Mouse (Mus musculus): ENCODE results near the gene Eml4. TPM values are rescaled to one million over a fixed set of nuclear protein-coding genes. Genes with fewer than 3 reads are reported as not detected.

Eml4 gene
- polyA plus RNA-seq, 1 experiment from 2014 or later, result 31.7 TPM

GRCm38 (mm10) chr17:83355481-83355880 lies 4.8 kb downstream of the Eml4 start:
- H3K4me1 ChIP-seq (replicated peaks; ENCODE audit: control insufficient read depth, insufficient read depth, low read length), result peaks cover 9% of the 10 kb centered on the region
- H3K27me3 ChIP-seq (replicated peaks; ENCODE audit: control insufficient read depth, insufficient read depth, low read length), result no peaks in the 10 kb centered on the region
- no peak overlapping the region for H3K4me3 ChIP-seq (replicated peaks; ENCODE audit: low read length)
- no peaks in the 10 kb centered on the region for H3K9me3 ChIP-seq (ENCODE audit: control insufficient read depth, low read length)
- ATAC-seq, result no peak
- WGBS, result 88% methylated on average over 2 of the region's 2 CpGs
- no peak overlapping the region for H3K4me2 ChIP-seq (ENCODE audit: low read length)
- H3K27ac ChIP-seq (ENCODE audit: low read length), result no peak overlapping the region
- H3K36me3 ChIP-seq (ENCODE audit: control insufficient read depth, insufficient read depth), result no peaks in the 10 kb centered on the region
- H3K9ac ChIP-seq (replicated peaks; ENCODE audit: low read depth, low read length), result no peak overlapping the region

GRCm38 (mm10) chr17:83359934-83360333 lies 9.2 kb downstream of the Eml4 start:
- no peak for ATAC-seq
- Histone ChIP-seq H3K9me3 (ENCODE audit: control insufficient read depth, low read length) (no peaks in the 10 kb centered on the region), H3K4me2 (ENCODE audit: low read length) (no peak overlapping the region), H3K27me3 (replicated peaks; ENCODE audit: control insufficient read depth, insufficient read depth, low read length) (no peaks in the 10 kb centered on the region), H3K9ac (replicated peaks; ENCODE audit: low read depth, low read length) (no peak overlapping the region), H3K4me3 (replicated peaks; ENCODE audit: low read length) (no peak overlapping the region), H3K27ac (ENCODE audit: low read length) (no peak overlapping the region), H3K4me1 (replicated peaks; ENCODE audit: control insufficient read depth, insufficient read depth, low read length) (0 out of 2 replicates have a peak, but pooled peaks cover 2% of the 10 kb centered on the region), H3K36me3 (ENCODE audit: control insufficient read depth, insufficient read depth) (no peaks in the 10 kb centered on the region)
- WGBS, result 76% methylated on average over 4 of the region's 4 CpGs

DNA sequence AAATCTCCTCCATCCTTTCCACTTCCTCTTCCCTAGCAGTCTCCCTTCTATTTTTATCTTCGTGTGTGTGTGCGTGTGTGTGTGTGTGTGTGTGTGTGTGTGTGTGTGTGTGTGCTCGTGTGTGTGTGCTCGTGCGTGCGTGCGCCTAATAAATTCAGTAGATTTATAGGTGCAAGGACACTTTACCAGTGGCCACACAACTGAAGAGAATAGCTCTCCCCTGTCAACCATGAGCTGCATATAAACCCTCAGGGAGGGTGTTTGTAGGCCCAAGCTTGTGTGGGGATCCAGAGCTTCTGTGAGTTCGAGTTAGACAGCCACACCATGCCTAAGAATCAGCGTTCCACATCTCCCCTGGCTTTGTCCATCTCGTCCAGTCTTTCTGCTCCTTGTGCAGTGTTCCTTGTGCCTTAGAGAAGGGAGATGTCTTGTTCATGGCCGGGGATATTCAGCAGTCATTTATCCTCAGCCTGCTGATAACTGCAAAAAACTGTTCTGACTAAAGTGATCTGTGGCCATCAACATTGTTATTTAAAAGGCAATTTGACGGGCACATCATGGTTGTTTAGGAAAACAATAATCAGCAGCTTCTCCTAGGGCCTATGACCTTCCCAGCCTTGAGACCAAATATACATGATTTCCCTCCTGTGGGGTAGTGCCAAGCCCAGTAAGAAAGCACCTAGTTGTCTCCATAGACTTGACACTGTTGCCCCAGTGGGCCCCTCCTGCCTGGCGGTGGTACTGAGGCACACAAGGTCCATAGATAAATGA lies 10.2 kb downstream of the Eml4 start:
- no peaks in the 10 kb centered on the region for H3K9me3 ChIP-seq (ENCODE audit: control insufficient read depth, low read length)
- no peak for ATAC-seq
- 81% methylated on average over 13 of the region's 13 CpGs for WGBS
- no peaks in the 10 kb centered on the region for H3K36me3 ChIP-seq (ENCODE audit: control insufficient read depth, insufficient read depth)
- H3K4me2 ChIP-seq (ENCODE audit: low read length), result no peak overlapping the region
- 0 out of 2 replicates have a peak, but pooled peaks cover 2% of the 10 kb centered on the region for H3K4me1 ChIP-seq (replicated peaks; ENCODE audit: control insufficient read depth, insufficient read depth, low read length)
- no peaks in the 10 kb centered on the region for H3K27me3 ChIP-seq (replicated peaks; ENCODE audit: control insufficient read depth, insufficient read depth, low read length)
- no peak overlapping the region for H3K9ac ChIP-seq (replicated peaks; ENCODE audit: low read depth, low read length)
- no peak overlapping the region for H3K4me3 ChIP-seq (replicated peaks; ENCODE audit: low read length)
- H3K27ac ChIP-seq (ENCODE audit: low read length), result no peak overlapping the region

DNA sequence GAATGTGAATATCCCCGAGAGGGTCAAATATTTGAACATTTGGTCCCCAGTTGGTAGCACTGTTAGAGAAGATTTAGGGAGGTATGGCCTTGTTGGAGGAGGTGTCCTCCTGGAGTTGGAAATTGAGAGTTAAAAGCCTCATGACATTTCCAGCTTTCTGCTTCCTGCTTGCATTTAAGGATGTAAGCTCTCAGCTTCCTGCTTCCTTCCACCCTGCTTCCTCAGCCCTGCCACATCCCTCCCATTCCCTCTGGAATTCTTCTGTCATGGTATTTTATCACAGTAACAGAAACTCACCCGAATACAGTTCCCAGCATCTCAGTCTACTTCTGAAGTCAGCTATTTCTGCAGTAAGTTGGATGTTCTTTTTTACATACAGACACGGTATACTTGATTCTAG lies 12.3 kb downstream of the Eml4 start:
- 0 out of 2 replicates have a peak, but pooled peaks cover 2% of the 10 kb centered on the region for H3K4me1 ChIP-seq (replicated peaks; ENCODE audit: control insufficient read depth, insufficient read depth, low read length)
- no peaks in the 10 kb centered on the region for H3K36me3 ChIP-seq (ENCODE audit: control insufficient read depth, insufficient read depth)
- no peaks in the 10 kb centered on the region for H3K27me3 ChIP-seq (replicated peaks; ENCODE audit: control insufficient read depth, insufficient read depth, low read length)
- no peak overlapping the region for H3K27ac ChIP-seq (ENCODE audit: low read length)
- H3K9me3 ChIP-seq (ENCODE audit: control insufficient read depth, low read length), result no peaks in the 10 kb centered on the region
- no peak overlapping the region for H3K4me3 ChIP-seq (replicated peaks; ENCODE audit: low read length)
- no peak overlapping the region for H3K9ac ChIP-seq (replicated peaks; ENCODE audit: low read depth, low read length)
- WGBS, result 83% methylated on average over 3 of the region's 3 CpGs
- no peak for ATAC-seq
- H3K4me2 ChIP-seq (ENCODE audit: low read length), result no peak overlapping the region

GRCm38 (mm10) chr17:83364296-83364695 lies 13.6 kb downstream of the Eml4 start:
- Histone ChIP-seq H3K27me3 (replicated peaks; ENCODE audit: control insufficient read depth, insufficient read depth, low read length) (no peaks in the 10 kb centered on the region), H3K9ac (replicated peaks; ENCODE audit: low read depth, low read length) (no peak overlapping the region), H3K36me3 (ENCODE audit: control insufficient read depth, insufficient read depth) (no peaks in the 10 kb centered on the region), H3K4me3 (replicated peaks; ENCODE audit: low read length) (no peak overlapping the region), H3K4me1 (replicated peaks; ENCODE audit: control insufficient read depth, insufficient read depth, low read length) (no peaks in the 10 kb centered on the region), H3K9me3 (ENCODE audit: control insufficient read depth, low read length) (no peaks in the 10 kb centered on the region), H3K27ac (ENCODE audit: low read length) (no peak overlapping the region), H3K4me2 (ENCODE audit: low read length) (no peak overlapping the region)
- WGBS, result 86% methylated on average over 5 of the region's 5 CpGs
- no peak for ATAC-seq

DNA sequence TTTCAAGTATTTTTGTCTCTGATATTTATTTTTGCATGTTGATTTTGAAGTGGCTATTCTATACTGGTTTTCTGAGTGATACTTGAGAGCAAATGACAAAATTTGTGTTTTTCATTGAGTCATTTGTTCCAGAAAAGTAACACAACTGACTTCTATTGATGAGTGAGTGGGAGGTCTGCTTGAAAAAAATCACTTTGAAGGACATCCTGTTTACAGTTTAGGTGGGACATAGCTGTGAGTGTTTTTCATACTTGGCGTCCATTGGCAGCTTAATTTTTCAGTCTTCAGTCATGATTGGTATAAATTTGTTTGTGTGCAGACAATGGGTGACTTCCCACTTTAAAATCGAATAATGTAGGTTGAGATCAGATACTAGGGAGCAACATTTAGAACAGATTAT lies 14.4 kb downstream of the Eml4 start:
- no peaks in the 10 kb centered on the region for H3K27me3 ChIP-seq (replicated peaks; ENCODE audit: control insufficient read depth, insufficient read depth, low read length)
- H3K9ac ChIP-seq (replicated peaks; ENCODE audit: low read depth, low read length), result no peak overlapping the region
- 76% methylated on average over 2 of the region's 2 CpGs for WGBS
- no peak overlapping the region for H3K4me2 ChIP-seq (ENCODE audit: low read length)
- H3K9me3 ChIP-seq (ENCODE audit: control insufficient read depth, low read length), result no peaks in the 10 kb centered on the region
- no peak overlapping the region for H3K27ac ChIP-seq (ENCODE audit: low read length)
- no peak for ATAC-seq
- H3K36me3 ChIP-seq (ENCODE audit: control insufficient read depth, insufficient read depth), result no peaks in the 10 kb centered on the region
- no peaks in the 10 kb centered on the region for H3K4me1 ChIP-seq (replicated peaks; ENCODE audit: control insufficient read depth, insufficient read depth, low read length)
- no peak overlapping the region for H3K4me3 ChIP-seq (replicated peaks; ENCODE audit: low read length)

GRCm38 (mm10) chr17:83365614-83366355 lies 15.1 kb downstream of the Eml4 start:
- ATAC-seq, result no peak
- Histone ChIP-seq H3K4me3 (replicated peaks; ENCODE audit: low read length) (no peak overlapping the region), H3K4me1 (replicated peaks; ENCODE audit: control insufficient read depth, insufficient read depth, low read length) (no peaks in the 10 kb centered on the region; the same call in 1 of the 2 replicates), H3K36me3 (ENCODE audit: control insufficient read depth, insufficient read depth) (no peaks in the 10 kb centered on the region), H3K27ac (ENCODE audit: low read length) (no peak overlapping the region), H3K4me2 (ENCODE audit: low read length) (no peak overlapping the region), H3K27me3 (replicated peaks; ENCODE audit: control insufficient read depth, insufficient read depth, low read length) (no peaks in the 10 kb centered on the region), H3K9me3 (ENCODE audit: control insufficient read depth, low read length) (no peaks in the 10 kb centered on the region), H3K9ac (replicated peaks; ENCODE audit: low read depth, low read length) (no peak overlapping the region)
- 74% methylated on average over 11 of the region's 11 CpGs for WGBS

DNA sequence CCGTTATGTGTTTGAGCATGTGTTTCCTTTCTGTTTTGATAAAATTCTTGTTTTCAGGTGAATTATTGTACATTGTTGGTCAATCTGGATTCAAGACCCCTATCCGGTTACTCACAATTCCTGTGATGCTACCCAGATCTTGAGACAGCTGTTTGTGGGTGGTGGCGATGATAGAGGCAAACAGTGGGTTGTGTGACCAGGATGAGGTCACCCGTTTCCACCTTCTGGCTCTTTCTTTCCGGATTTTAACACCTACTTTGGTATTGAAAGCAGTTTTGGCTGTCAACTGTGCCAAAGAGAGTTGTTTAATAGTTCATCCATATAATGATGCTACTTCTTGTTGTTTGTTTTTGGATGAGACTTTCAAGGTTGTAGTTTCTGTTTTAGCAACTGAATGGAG lies 16.7 kb downstream of the Eml4 start:
- H3K27me3 ChIP-seq (replicated peaks; ENCODE audit: control insufficient read depth, insufficient read depth, low read length), result no peaks in the 10 kb centered on the region
- H3K4me1 ChIP-seq (replicated peaks; ENCODE audit: control insufficient read depth, insufficient read depth, low read length), result no peaks in the 10 kb centered on the region; the same call in 1 of the 2 replicates
- H3K9ac ChIP-seq (replicated peaks; ENCODE audit: low read depth, low read length), result no peak overlapping the region
- H3K4me3 ChIP-seq (replicated peaks; ENCODE audit: low read length), result no peak overlapping the region
- WGBS, result 82% methylated on average over 5 of the region's 5 CpGs
- H3K9me3 ChIP-seq (ENCODE audit: control insufficient read depth, low read length), result no peaks in the 10 kb centered on the region
- H3K36me3 ChIP-seq (ENCODE audit: control insufficient read depth, insufficient read depth), result no peaks in the 10 kb centered on the region
- no peak for ATAC-seq
- no peak overlapping the region for H3K4me2 ChIP-seq (ENCODE audit: low read length)
- no peak overlapping the region for H3K27ac ChIP-seq (ENCODE audit: low read length)

DNA sequence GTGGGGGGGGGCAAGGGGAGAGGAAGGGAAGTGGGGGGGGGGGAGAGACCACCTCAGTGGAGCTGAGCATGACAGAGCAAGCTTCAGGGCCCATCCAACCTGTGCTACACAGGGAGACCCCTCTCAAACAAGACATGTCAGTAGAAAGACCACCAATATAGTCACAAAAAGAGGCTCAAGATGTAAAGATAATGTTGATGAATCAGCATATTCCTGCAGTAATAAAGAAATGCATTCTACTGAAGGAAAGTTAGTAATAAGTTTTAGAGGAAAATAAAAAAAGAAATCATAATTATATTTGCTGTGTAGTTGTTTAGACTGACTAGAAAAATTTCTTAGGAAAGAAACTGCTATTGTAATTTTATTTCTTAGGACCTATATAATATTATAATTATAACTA lies 23.4 kb downstream of the Eml4 start:
- Histone ChIP-seq H3K4me1 (replicated peaks; ENCODE audit: control insufficient read depth, insufficient read depth, low read length) (peaks cover 9% of the 10 kb centered on the region), H3K27me3 (replicated peaks; ENCODE audit: control insufficient read depth, insufficient read depth, low read length) (no peaks in the 10 kb centered on the region), H3K9ac (replicated peaks; ENCODE audit: low read depth, low read length) (no peak overlapping the region), H3K27ac (ENCODE audit: low read length) (no peak overlapping the region), H3K4me3 (replicated peaks; ENCODE audit: low read length) (no peak overlapping the region), H3K36me3 (ENCODE audit: control insufficient read depth, insufficient read depth) (no peaks in the 10 kb centered on the region), H3K4me2 (ENCODE audit: low read length) (no peak overlapping the region), H3K9me3 (ENCODE audit: control insufficient read depth, low read length) (no peaks in the 10 kb centered on the region)
- ATAC-seq, result no peak
